Mouse (Mus musculus) stomach, postnatal 0 days (tissue): ENCODE results near the gene Gm20604. TPM values are rescaled to one million over a fixed set of nuclear protein-coding genes. Genes with fewer than 3 reads are reported as not detected.
A peak's percentile ranks its signal among the peaks of the same experiment; 100 is the strongest.

Experiments
- ATAC-seq: fragments of 200-750 bp; cut with Nextera tagmentation; 2 replicates; pipeline ENCODE4 v1.8.0; 2017; ENCODE audit not compliant: low FRiP score, low TSS enrichment
- DNase-seq: peaks from one replicate; pipeline ENCODE4 v3.0.0-alpha.2; 2016; ENCODE audit warnings: low spot score
- H3K27ac ChIP-seq: fragments of 300-500 bp; sonication (generic); replicated peaks from 2 replicates; pipeline ENCODE4 v1.5.1; 2014; ENCODE audit warnings: mild to moderate bottlenecking, control low read depth
- H3K27me3 ChIP-seq: fragments of 300-500 bp; sonication (generic); 2 replicates; pipeline ENCODE4 v1.6.1; 2014; ENCODE audit warnings: low read length; ENCODE audit not compliant: control insufficient read depth, insufficient read depth
- H3K36me3 ChIP-seq: fragments of 300-500 bp; sonication (generic); 2 replicates; pipeline ENCODE4 v1.6.1; 2014; ENCODE audit warnings: low read length, mixed read lengths; ENCODE audit not compliant: control insufficient read depth, insufficient read depth
- H3K4me1 ChIP-seq: fragments of 300-500 bp; sonication (generic); replicated peaks from 2 replicates; pipeline ENCODE4 v1.6.1; 2014; ENCODE audit warnings: antibody characterized with exemption; ENCODE audit not compliant: control insufficient read depth, insufficient read depth
- H3K4me2 ChIP-seq: fragments of 300-500 bp; sonication (generic); replicated peaks from 2 replicates; pipeline ENCODE4 v1.6.1; 2014; ENCODE audit warnings: low read depth, mild to moderate bottlenecking, control low read depth, moderate library complexity
- H3K4me3 ChIP-seq: fragments of 300-500 bp; sonication (generic); 2 replicates; pipeline ENCODE4 v1.5.1; 2014; ENCODE audit warnings: low read depth, low read length, control low read depth
- H3K9ac ChIP-seq: fragments of 300-500 bp; sonication (generic); 2 replicates; pipeline ENCODE4 v1.6.1; 2014; ENCODE audit warnings: mild to moderate bottlenecking, low read length, control low read depth, mixed read lengths
- H3K9me3 ChIP-seq: fragments of 300-500 bp; sonication (generic); 2 replicates; pipeline ENCODE4 v1.6.1; 2016; ENCODE audit warnings: low read length; ENCODE audit not compliant: control insufficient read depth
- CTCF ChIP-seq: IDR thresholded peaks from 2 replicates; pipeline ENCODE4 v1.5.1; 2016; ENCODE audit warnings: antibody characterized with exemption, low read depth, mild to moderate bottlenecking, moderate library complexity
- EP300 ChIP-seq: optimal IDR thresholded peaks from 2 replicates; pipeline ENCODE3; 2016; ENCODE audit warnings: antibody characterized with exemption
- WGBS: fragments of 180-500 bp; shearing (Covaris S2); extraction: QIAGEN DNeasy Blood & Tissue Kit; methylation state at CpG from one replicate; pipeline ENCODE4 v1.1.7; 2014; 5-methylcytosine and 5-hydroxymethylcytosine counted together
- polyA plus RNA-seq: library from polyadenylated mRNA; unstranded; fragments of >200 nt; fragmentation: Nextera tagmentation; extraction: Ambion mirVana; gene quantifications from 2 replicates; pipeline ENCODE4 v1.2.1, GENCODE M21; 2015

Gene Gm20604
- polyA plus RNA-seq, 1 experiment from 2014 or later, result 10.3 TPM

DNA sequence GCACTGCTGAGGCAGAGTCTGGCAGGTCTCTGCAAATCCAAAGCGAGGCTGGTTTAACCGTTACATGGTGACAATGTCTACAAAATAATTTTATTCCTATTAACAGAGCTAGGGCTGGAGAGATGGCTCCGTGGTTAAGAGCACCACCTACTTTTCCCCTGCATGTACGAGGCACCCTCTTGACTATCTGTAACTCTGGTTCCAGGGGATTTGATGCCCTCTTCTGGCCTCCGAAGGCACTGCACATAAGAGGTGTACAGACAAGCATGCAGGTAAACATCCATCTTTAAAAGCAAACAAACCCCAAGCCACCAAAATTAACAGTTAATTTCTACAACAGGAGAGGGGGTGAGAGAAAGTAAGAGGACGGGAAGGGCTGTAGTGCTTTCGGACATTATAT is 2.2 kb downstream of the Gm20604 start:
- Histone ChIP-seq H3K27ac (no peak overlapping the region), H3K4me1 (no peaks in the 10 kb centered on the region; the same call in 1 of the 2 replicates), H3K9me3 (no peaks in the 10 kb centered on the region), H3K27me3 (no peaks in the 10 kb centered on the region), H3K36me3 (no peaks in the 10 kb centered on the region), H3K4me3 (peak overlapping the region; percentile 89), H3K9ac (no peak overlapping the region; the same call in 1 of the 2 replicates), H3K4me2 (peak overlapping the region; percentile 78)
- no peak for ATAC-seq
- WGBS, result 74% methylated on average over 7 of the region's 7 CpGs
- peak; percentile 55 for DNase-seq
- TF ChIP-seq CTCF, result peak; percentile 66
- TF ChIP-seq EP300, result no peak

DNA sequence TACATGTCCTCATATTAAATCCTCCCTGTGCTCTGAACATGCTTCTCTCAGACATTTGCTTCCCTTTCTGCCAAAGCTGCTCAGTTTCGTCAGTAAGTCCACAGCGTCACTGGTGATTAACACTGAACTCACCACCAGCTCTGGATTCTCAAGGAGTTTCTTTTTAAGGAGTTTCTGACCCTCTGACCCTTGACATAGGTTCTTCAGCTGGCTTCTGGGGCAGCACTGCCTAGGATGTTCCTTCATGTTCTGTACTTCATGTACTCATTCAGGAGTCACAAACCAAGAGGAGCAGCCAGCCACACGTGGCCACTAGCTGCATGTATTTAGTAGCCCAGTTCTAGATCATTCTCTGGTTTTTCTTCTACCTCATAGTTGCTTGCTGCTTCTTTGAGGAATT is 10.2 kb downstream of the Gm20604 start:
- H3K36me3 ChIP-seq, result no peaks in the 10 kb centered on the region; the same call in 1 of the 2 replicates
- TF ChIP-seq EP300 (no peak), CTCF (no peak)
- H3K27ac ChIP-seq, result no peak overlapping the region
- H3K9ac ChIP-seq, result no peak overlapping the region
- ATAC-seq (no peak), DNase-seq (no peak)
- H3K4me3 ChIP-seq, result no peak overlapping the region
- H3K4me1 ChIP-seq, result no peaks in the 10 kb centered on the region
- H3K9me3 ChIP-seq, result no peaks in the 10 kb centered on the region
- no peak overlapping the region for H3K4me2 ChIP-seq
- 63% methylated on average over 3 of the region's 3 CpGs for WGBS
- H3K27me3 ChIP-seq, result no peaks in the 10 kb centered on the region

DNA sequence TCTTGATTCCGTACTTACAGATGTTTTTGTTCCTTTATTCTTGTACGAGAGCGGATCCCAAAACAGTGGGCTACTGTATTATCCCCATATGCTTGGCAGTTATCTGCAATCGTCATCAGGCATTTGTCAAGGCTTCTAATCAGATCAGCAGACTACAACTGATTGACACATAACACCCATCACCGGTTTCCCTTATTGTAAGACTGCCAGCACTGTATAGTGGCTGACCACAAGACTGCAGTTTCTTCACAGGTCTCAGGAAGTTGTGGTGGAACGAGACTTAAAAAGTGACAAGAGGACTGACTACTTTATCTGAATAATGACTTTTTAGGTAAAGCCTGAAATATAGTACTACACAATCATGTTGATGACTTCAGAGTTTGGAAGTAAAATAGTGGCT is 13.6 kb downstream of the Gm20604 start:
- no peak for DNase-seq
- Histone ChIP-seq H3K4me2 (no peak overlapping the region), H3K36me3 (no peaks in the 10 kb centered on the region; the same call in 1 of the 2 replicates), H3K4me3 (no peak overlapping the region), H3K9ac (no peak overlapping the region), H3K9me3 (no peaks in the 10 kb centered on the region), H3K27me3 (no peaks in the 10 kb centered on the region), H3K4me1 (0 out of 2 replicates have a peak, but pooled peaks cover 3% of the 10 kb centered on the region), H3K27ac (no peak overlapping the region)
- 56% methylated on average over 6 of the region's 6 CpGs for WGBS
- 0 out of 2 replicates have a peak, but pooled peaks have one; percentile 12 for TF ChIP-seq CTCF
- no peak for TF ChIP-seq EP300
- no peak for ATAC-seq

DNA sequence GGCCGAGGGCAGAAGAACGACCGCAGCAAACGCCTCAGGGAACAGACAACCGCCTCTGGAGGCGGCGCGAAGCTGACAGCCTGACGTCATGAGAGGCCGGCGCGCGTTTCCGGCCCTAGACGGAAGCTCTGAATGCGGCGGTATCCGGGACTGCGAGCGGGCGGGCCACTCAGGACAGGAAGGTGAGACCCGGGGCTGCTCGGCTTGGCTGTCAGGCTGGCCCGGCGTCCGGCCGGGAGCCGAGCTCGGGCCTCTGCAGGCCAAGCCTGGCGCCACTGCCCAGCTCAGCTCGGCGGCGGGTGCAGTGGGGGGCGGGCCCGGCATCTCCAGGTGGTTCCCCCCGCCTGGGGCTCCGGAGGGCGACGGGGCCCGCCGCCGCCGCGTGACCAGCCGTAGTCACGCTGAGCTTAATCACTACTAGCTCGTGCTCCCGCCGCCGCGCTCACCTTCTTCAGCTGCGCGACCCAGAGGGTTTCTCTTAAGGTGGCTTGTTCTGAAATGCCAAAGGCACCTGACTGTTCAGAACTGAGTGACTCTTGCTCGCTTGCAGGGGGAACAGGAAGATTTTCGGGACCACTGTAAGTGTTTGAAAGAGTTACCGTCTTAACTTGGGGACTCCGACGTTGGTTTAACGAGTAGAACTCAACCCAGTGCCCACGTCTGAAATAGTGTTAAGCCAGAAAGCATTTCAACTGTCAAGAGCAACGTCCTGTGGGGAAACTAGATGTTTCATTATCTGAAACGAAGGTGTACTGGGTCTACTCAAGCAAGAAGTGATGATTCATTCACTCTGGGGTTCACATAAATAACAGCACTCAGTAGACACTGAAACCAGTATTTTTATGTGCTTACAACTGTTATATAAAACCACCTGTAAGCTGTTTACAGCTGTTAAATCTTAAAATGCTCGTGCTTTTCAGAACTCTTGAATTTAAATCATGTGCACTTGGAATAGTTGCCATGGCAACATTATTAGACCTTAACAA is 14.6 kb downstream of the Gm20604 start, which contains the start of the genes Moap1 and Tmem251:
TSS of gene Moap1 (minus strand) at position 73 of the 986 bp plus-strand sequence.
TSS of gene Tmem251 (plus strand) at position 174 of the 986 bp plus-strand sequence.
- H3K9ac ChIP-seq, result peak within 1 kb of the TSS; percentile 84
- no peaks in the 10 kb centered on the region for H3K27me3 ChIP-seq
- H3K27ac ChIP-seq, result peak within 1 kb of the TSS; percentile 97
- WGBS, result under 1% methylated on average over 51 of the region's 63 CpGs
- H3K9me3 ChIP-seq, result no peaks in the 10 kb centered on the region
- peak; percentile 94 for DNase-seq
- TF ChIP-seq CTCF (peak; percentile 19; the same call in 1 of the 2 replicates), EP300 (no peak)
- ATAC-seq, result peak; percentile 97
- H3K4me3 ChIP-seq, result peak within 1 kb of the TSS; percentile 84
- H3K36me3 ChIP-seq, result no peaks in the 10 kb centered on the region; the same call in 1 of the 2 replicates
- H3K4me2 ChIP-seq, result peak within 1 kb of the TSS; percentile 85
- H3K4me1 ChIP-seq, result 0 out of 2 replicates have a peak, but pooled peaks cover 3% of the 10 kb centered on the region

DNA sequence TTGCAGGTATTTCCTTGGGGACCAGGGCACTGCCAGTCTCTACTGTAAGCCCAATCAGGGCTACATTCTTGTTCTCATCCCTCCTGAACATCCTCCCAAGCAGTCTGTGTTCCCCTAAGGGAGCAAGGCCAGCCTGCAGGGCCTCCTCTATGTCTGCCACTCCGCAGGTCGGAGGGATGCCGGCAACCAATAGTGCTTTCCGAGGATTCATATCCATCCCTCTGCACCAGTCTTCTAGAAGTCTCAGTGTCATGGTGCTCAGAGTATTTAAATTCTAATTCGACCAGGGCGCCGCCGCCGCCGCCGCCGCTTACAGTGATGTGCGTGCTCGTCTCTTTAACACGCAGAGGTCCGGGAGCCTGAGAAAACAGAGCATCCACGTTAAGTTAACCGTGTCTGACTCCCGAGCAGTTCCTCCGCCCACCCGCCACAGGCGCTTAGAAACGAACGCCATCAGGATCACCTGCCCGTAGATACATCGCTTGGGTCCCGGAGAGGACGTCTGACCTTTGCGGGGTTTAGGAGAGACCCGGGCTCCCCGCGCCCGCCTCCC is 15.4 kb downstream of the Gm20604 start:
- Histone ChIP-seq H3K4me3 (peak overlapping the region; percentile 84), H3K4me1 (0 out of 2 replicates have a peak, but pooled peaks cover 3% of the 10 kb centered on the region), H3K4me2 (peak overlapping the region; percentile 85), H3K9ac (peak overlapping the region; percentile 84), H3K9me3 (no peaks in the 10 kb centered on the region), H3K36me3 (no peaks in the 10 kb centered on the region), H3K27me3 (no peaks in the 10 kb centered on the region), H3K27ac (peak overlapping the region; percentile 97)
- DNase-seq (no peak), ATAC-seq (peak; percentile 43)
- WGBS, result under 1% methylated on average over 33 of the region's 33 CpGs
- TF ChIP-seq EP300, result no peak
- TF ChIP-seq CTCF, result no peak
